Mouse (Mus musculus) midbrain, embryonic 13.5 days (tissue): ENCODE results near the gene Tmem150a. TPM values are rescaled to one million over a fixed set of nuclear protein-coding genes. Genes with fewer than 3 reads are reported as not detected.

ENCODE experiments used
- ATAC-seq: fragments of 200-750 bp; cut with Nextera tagmentation; 2 replicates; pipeline ENCODE4 v1.8.0; 2017; ENCODE audit warnings: mild to moderate bottlenecking, moderate TSS enrichment, moderate library complexity
- H3K27ac ChIP-seq: fragments of 300-500 bp; sonication (generic); 2 replicates; pipeline ENCODE4 v1.5.1; 2015; ENCODE audit warnings: inconsistent platforms, mild to moderate bottlenecking, moderate library complexity
- H3K27me3 ChIP-seq: fragments of 300-500 bp; sonication (generic); 2 replicates; pipeline ENCODE4 v1.6.1; 2015; ENCODE audit warnings: mild to moderate bottlenecking, inconsistent platforms
- H3K36me3 ChIP-seq: fragments of 300-500 bp; sonication (generic); 2 replicates; pipeline ENCODE4 v1.6.1; 2015; ENCODE audit warnings: mild to moderate bottlenecking, inconsistent platforms
- H3K4me1 ChIP-seq: fragments of 300-500 bp; sonication (generic); replicated peaks from 2 replicates; pipeline ENCODE4 v1.6.1; 2015; ENCODE audit warnings: inconsistent platforms
- H3K4me2 ChIP-seq: fragments of 300-500 bp; sonication (generic); replicated peaks from 2 replicates; pipeline ENCODE4 v1.6.1; 2015; ENCODE audit warnings: moderate library complexity, mild to moderate bottlenecking, inconsistent platforms
- H3K4me3 ChIP-seq: fragments of 300-500 bp; sonication (generic); replicated peaks from 2 replicates; pipeline ENCODE4 v1.5.1; 2015; ENCODE audit warnings: mild to moderate bottlenecking, inconsistent platforms
- H3K9ac ChIP-seq: fragments of 300-500 bp; sonication (generic); replicated peaks from 2 replicates; pipeline ENCODE4 v1.6.1; 2015; ENCODE audit warnings: mild to moderate bottlenecking, inconsistent platforms
- H3K9me3 ChIP-seq: fragments of 300-500 bp; sonication (generic); 2 replicates; pipeline ENCODE4 v1.6.1; 2016; ENCODE audit warnings: mild to moderate bottlenecking, inconsistent platforms
- WGBS: fragments of 180-500 bp; shearing (Covaris S2); methylation state at CpG from one replicate; pipeline ENCODE4 v1.1.7; 2015; 5-methylcytosine and 5-hydroxymethylcytosine counted together
- polyA plus RNA-seq: library from polyadenylated mRNA; unstranded; fragments of >200 nt; fragmentation: Nextera tagmentation; extraction: Ambion mirVana; gene quantifications from 2 replicates; pipeline ENCODE4 v1.2.1, GENCODE M21; 2015

The Tmem150a gene
- polyA plus RNA-seq, 1 experiment from 2014 or later, result 11.5 TPM

GRCm38 (mm10) chr6:72333111-72333510 lies 22.1 kb upstream of the Tmem150a start:
- Histone ChIP-seq H3K4me1 (no peaks in the 10 kb centered on the region), H3K27ac (no peak overlapping the region), H3K9me3 (no peaks in the 10 kb centered on the region), H3K4me2 (no peak overlapping the region), H3K36me3 (peaks cover 94% of the 10 kb centered on the region), H3K9ac (no peak overlapping the region), H3K27me3 (no peaks in the 10 kb centered on the region), H3K4me3 (no peak overlapping the region)
- WGBS, result 94% methylated on average over 5 of the region's 5 CpGs
- no peak for ATAC-seq

GRCm38 (mm10) chr6:72340481-72340880 lies 14.8 kb upstream of the Tmem150a start:
- no peaks in the 10 kb centered on the region for H3K9me3 ChIP-seq
- no peak overlapping the region for H3K9ac ChIP-seq
- no peak for ATAC-seq
- H3K27me3 ChIP-seq, result no peaks in the 10 kb centered on the region
- 69% methylated on average over 2 of the region's 2 CpGs for WGBS
- H3K4me3 ChIP-seq, result no peak overlapping the region
- H3K27ac ChIP-seq, result no peak overlapping the region
- H3K4me1 ChIP-seq, result peaks cover 18% of the 10 kb centered on the region
- H3K36me3 ChIP-seq, result peaks cover 47% of the 10 kb centered on the region
- no peak overlapping the region for H3K4me2 ChIP-seq

GRCm38 (mm10) chr6:72344396-72345073 lies 10.7 kb upstream of the Tmem150a start:
- ATAC-seq, result peak; percentile 64
- H3K9ac ChIP-seq, result peak overlapping the region; percentile 94
- peaks cover 45% of the 10 kb centered on the region for H3K4me1 ChIP-seq
- peak overlapping the region; percentile 74 for H3K27ac ChIP-seq
- under 1% methylated on average over 42 of the region's 42 CpGs for WGBS
- peak overlapping the region; percentile 94 for H3K4me3 ChIP-seq
- H3K4me2 ChIP-seq, result peak overlapping the region; percentile 97
- H3K27me3 ChIP-seq, result no peaks in the 10 kb centered on the region
- no peaks in the 10 kb centered on the region for H3K9me3 ChIP-seq
- H3K36me3 ChIP-seq, result peaks cover 20% of the 10 kb centered on the region

GRCm38 (mm10) chr6:72345074-72345567 lies 10.1 kb upstream of the Tmem150a start, which contains the start of gene Usp39:
Gene Usp39 (minus strand): TSS chr6:72345184.
- Histone ChIP-seq H3K27ac (peak within 1 kb of the TSS; percentile 74), H3K9me3 (no peaks in the 10 kb centered on the region), H3K4me2 (peak within 1 kb of the TSS; percentile 97), H3K27me3 (no peaks in the 10 kb centered on the region), H3K4me3 (peak within 1 kb of the TSS; percentile 94), H3K36me3 (peaks cover 22% of the 10 kb centered on the region), H3K9ac (peak within 1 kb of the TSS; percentile 94), H3K4me1 (peaks cover 45% of the 10 kb centered on the region)
- WGBS, result under 1% methylated on average over 30 of the region's 30 CpGs
- ATAC-seq, result peak; percentile 84

GRCm38 (mm10) chr6:72345633-72346032 lies 9.6 kb upstream of the Tmem150a start:
- no peaks in the 10 kb centered on the region for H3K9me3 ChIP-seq
- H3K27me3 ChIP-seq, result no peaks in the 10 kb centered on the region
- 53% methylated on average over 6 of the region's 6 CpGs for WGBS
- ATAC-seq, result no peak
- peak overlapping the region; percentile 94 for H3K4me3 ChIP-seq
- H3K36me3 ChIP-seq, result peaks cover 27% of the 10 kb centered on the region
- H3K27ac ChIP-seq, result no peak overlapping the region
- 0 out of 2 replicates have a peak overlapping the region, but pooled peaks have one; percentile 94 for H3K9ac ChIP-seq
- H3K4me1 ChIP-seq, result peaks cover 45% of the 10 kb centered on the region
- H3K4me2 ChIP-seq, result peak overlapping the region; percentile 97

- peak overlapping the region; percentile 81; the same call in 1 of the 2 replicates for H3K4me3 ChIP-seq
- H3K27me3 ChIP-seq, result no peaks in the 10 kb centered on the region
Observed at GRCm38 (mm10) chr6:72346261-72346660, 9.0 kb upstream of the Tmem150a start.

GRCm38 (mm10) chr6:72347166-72347941 lies 7.9 kb upstream of the Tmem150a start, which contains the start of gene 0610030E20Rik:
Gene 0610030E20Rik (plus strand): TSS chr6:72347317.
- Histone ChIP-seq H3K27ac (peak within 1 kb of the TSS; percentile 87), H3K27me3 (no peaks in the 10 kb centered on the region), H3K9ac (peak within 1 kb of the TSS; percentile 92), H3K4me2 (peak within 1 kb of the TSS; percentile 83), H3K9me3 (no peaks in the 10 kb centered on the region), H3K4me1 (peaks cover 45% of the 10 kb centered on the region), H3K4me3 (peak within 1 kb of the TSS; percentile 81), H3K36me3 (peaks cover 29% of the 10 kb centered on the region)
- ATAC-seq, result peak; percentile 75
- WGBS, result under 1% methylated on average over 67 of the region's 72 CpGs

More at GRCm38 (mm10) chr6:72346261-72346660, 9.0 kb upstream of the Tmem150a start:
- H3K4me2 ChIP-seq, result peak overlapping the region; percentile 83
- no peak for ATAC-seq
- no peak overlapping the region for H3K27ac ChIP-seq
- H3K36me3 ChIP-seq, result peaks cover 31% of the 10 kb centered on the region
- H3K9ac ChIP-seq, result no peak overlapping the region
- WGBS, result 86% methylated on average over 4 of the region's 4 CpGs
- H3K4me1 ChIP-seq, result peaks cover 45% of the 10 kb centered on the region
- H3K9me3 ChIP-seq, result no peaks in the 10 kb centered on the region

GRCm38 (mm10) chr6:72348411-72348810 lies 6.8 kb upstream of the Tmem150a start:
- Histone ChIP-seq H3K27ac (no peak overlapping the region), H3K4me1 (peaks cover 41% of the 10 kb centered on the region), H3K27me3 (no peaks in the 10 kb centered on the region), H3K36me3 (peaks cover 30% of the 10 kb centered on the region), H3K4me3 (peak overlapping the region; percentile 81), H3K4me2 (peak overlapping the region; percentile 83), H3K9ac (peak overlapping the region; percentile 92), H3K9me3 (no peaks in the 10 kb centered on the region)
- 78% methylated on average over 10 of the region's 10 CpGs for WGBS
- no peak for ATAC-seq

GRCm38 (mm10) chr6:72350214-72350613 lies 5.0 kb upstream of the Tmem150a start:
- ATAC-seq, result no peak
- H3K9me3 ChIP-seq, result no peaks in the 10 kb centered on the region
- H3K36me3 ChIP-seq, result peaks cover 30% of the 10 kb centered on the region
- peaks cover 39% of the 10 kb centered on the region for H3K4me1 ChIP-seq
- WGBS, result 94% methylated on average over 2 of the region's 2 CpGs
- H3K27me3 ChIP-seq, result no peaks in the 10 kb centered on the region
- no peak overlapping the region for H3K9ac ChIP-seq
- H3K4me2 ChIP-seq, result no peak overlapping the region
- H3K4me3 ChIP-seq, result no peak overlapping the region
- no peak overlapping the region for H3K27ac ChIP-seq

- Histone ChIP-seq H3K9me3 (no peaks in the 10 kb centered on the region), H3K4me2 (no peak overlapping the region), H3K4me1 (peaks cover 38% of the 10 kb centered on the region), H3K9ac (no peak overlapping the region), H3K27ac (no peak overlapping the region), H3K27me3 (no peaks in the 10 kb centered on the region), H3K4me3 (no peak overlapping the region), H3K36me3 (peaks cover 34% of the 10 kb centered on the region)
- WGBS, result 83% methylated on average over 5 of the region's 5 CpGs
- ATAC-seq, result no peak
Observed at GRCm38 (mm10) chr6:72352636-72353405, 2.4 kb upstream of the Tmem150a start.

- Histone ChIP-seq H3K4me3 (no peak overlapping the region), H3K9ac (no peak overlapping the region), H3K36me3 (peaks cover 39% of the 10 kb centered on the region), H3K4me1 (peaks cover 26% of the 10 kb centered on the region), H3K4me2 (no peak overlapping the region), H3K9me3 (no peaks in the 10 kb centered on the region), H3K27ac (no peak overlapping the region), H3K27me3 (no peaks in the 10 kb centered on the region)
- 77% methylated on average over 1 of the region's 1 CpGs for WGBS
- ATAC-seq, result no peak
Observed at GRCm38 (mm10) chr6:72354025-72354424, 1.2 kb upstream of the Tmem150a start.
